Mouse (Mus musculus) cortical plate, adult 2 months (tissue): ENCODE results near the gene Lefty2.
"Not testable (repeated sequence)": the region's sequence is repeated elsewhere in the genome, so short reads cannot be mapped to it uniquely, and the experiment has no call there.

Experiments
- CTCF ChIP-seq: fragments of 200-500 bp; IDR thresholded peaks from 2 replicates; pipeline ENCODE4 v1.5.1; 2011; ENCODE audit warnings: mild to moderate bottlenecking, control low read depth, low read length; ENCODE audit not compliant: insufficient read depth; ENCODE audit errors: extremely low read depth
- POLR2A ChIP-seq: fragments of 200-500 bp; IDR thresholded peaks from 2 replicates; pipeline ENCODE4 v1.6.1; 2011; ENCODE audit warnings: mild to moderate bottlenecking, low read length, control low read depth; ENCODE audit not compliant: insufficient read depth; ENCODE audit errors: extremely low read depth

DNA sequence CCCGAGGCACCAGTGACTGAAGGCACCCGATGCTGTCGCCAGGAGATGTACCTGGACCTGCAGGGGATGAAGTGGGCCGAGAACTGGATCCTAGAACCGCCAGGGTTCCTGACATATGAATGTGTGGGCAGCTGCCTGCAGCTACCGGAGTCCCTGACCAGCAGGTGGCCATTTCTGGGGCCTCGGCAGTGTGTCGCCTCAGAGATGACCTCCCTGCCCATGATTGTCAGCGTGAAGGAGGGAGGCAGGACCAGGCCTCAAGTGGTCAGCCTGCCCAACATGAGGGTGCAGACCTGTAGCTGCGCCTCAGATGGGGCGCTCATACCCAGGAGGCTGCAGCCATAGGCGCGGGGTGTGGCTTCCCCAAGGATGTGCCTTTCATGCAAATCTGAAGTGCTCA is 44.7 kb downstream of the Lefty2 start:
- not testable (repeated sequence) for TF ChIP-seq CTCF, POLR2A
